Mouse (Mus musculus) limb, embryonic 13.5 days (tissue): ENCODE data around the gene Odf3. TPM values are rescaled to one million over a fixed set of nuclear protein-coding genes. Genes with fewer than 3 reads are reported as not detected.
"Not testable (repeated sequence)": the region's sequence is repeated elsewhere in the genome, so short reads cannot be mapped to it uniquely, and the experiment has no call there.

Experiments used
- ATAC-seq: fragments of 200-750 bp; cut with Nextera tagmentation; 2 replicates; pipeline ENCODE4 v1.8.0; 2017; ENCODE audit warnings: low read depth, moderate number of reproducible peaks, moderate TSS enrichment; ENCODE audit not compliant: low FRiP score
- H3K27ac ChIP-seq: fragments of 300-500 bp; sonication (generic); 2 replicates; pipeline ENCODE4 v1.5.1; 2015; ENCODE audit warnings: inconsistent platforms, mild to moderate bottlenecking, moderate library complexity
- H3K27me3 ChIP-seq: fragments of 300-500 bp; sonication (generic); 2 replicates; pipeline ENCODE4 v1.6.1; 2015; ENCODE audit warnings: mild to moderate bottlenecking, inconsistent platforms
- H3K36me3 ChIP-seq: fragments of 300-500 bp; sonication (generic); 2 replicates; pipeline ENCODE4 v1.6.1; 2015; ENCODE audit warnings: inconsistent platforms, mild to moderate bottlenecking, moderate library complexity
- H3K4me1 ChIP-seq: fragments of 300-500 bp; sonication (generic); 2 replicates; pipeline ENCODE4 v1.6.1; 2015; ENCODE audit warnings: inconsistent platforms
- H3K4me2 ChIP-seq: fragments of 300-500 bp; sonication (generic); replicated peaks from 2 replicates; pipeline ENCODE4 v1.6.1; 2015; ENCODE audit warnings: inconsistent platforms, mild to moderate bottlenecking, moderate library complexity
- H3K4me3 ChIP-seq: fragments of 300-500 bp; sonication (generic); 2 replicates; pipeline ENCODE4 v1.5.1; 2015; ENCODE audit warnings: moderate library complexity, mild to moderate bottlenecking, inconsistent platforms
- H3K9ac ChIP-seq: fragments of 300-500 bp; sonication (generic); 2 replicates; pipeline ENCODE4 v1.6.1; 2015; ENCODE audit warnings: mild to moderate bottlenecking, inconsistent platforms
- H3K9me3 ChIP-seq: fragments of 300-500 bp; sonication (generic); 2 replicates; pipeline ENCODE4 v1.6.1; 2016; ENCODE audit warnings: inconsistent platforms
- WGBS: fragments of 180-500 bp; shearing (Covaris S2); methylation state at CpG from one replicate; pipeline ENCODE4 v1.1.7; 2015; 5-methylcytosine and 5-hydroxymethylcytosine counted together
- polyA plus RNA-seq: library from polyadenylated mRNA; unstranded; fragments of >200 nt; fragmentation: Nextera tagmentation; extraction: Ambion mirVana; gene quantifications from 2 replicates; pipeline ENCODE4 v1.2.1, GENCODE M21; 2015

Odf3 gene
- polyA plus RNA-seq, 1 experiment from 2014 or later: not detected

DNA sequence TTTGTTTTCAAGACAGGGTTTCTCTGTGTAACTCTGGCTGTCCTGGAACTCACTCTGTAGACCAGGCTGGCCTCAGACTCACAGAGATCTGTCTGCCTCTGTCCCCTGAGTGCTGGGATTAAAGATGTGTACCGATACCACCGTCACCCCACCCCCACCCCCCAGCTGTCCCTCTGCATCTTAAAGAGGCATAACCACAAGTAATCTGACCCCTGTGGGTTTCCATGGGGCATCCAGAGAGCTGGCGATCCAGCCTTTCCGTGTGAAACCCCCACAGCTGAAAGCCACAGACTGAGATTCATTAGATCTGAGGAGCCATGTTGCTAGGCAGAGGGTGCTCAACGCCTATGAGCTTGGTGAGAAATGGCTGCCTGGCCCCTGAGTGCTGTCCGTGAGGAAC is 12.4 kb downstream of the Odf3 start:
- WGBS: 74% methylated on average over 6 of the region's 6 CpGs
- H3K4me3 ChIP-seq: no peak overlapping the region
- ATAC-seq: no peak
- no peaks in the 10 kb centered on the region for H3K27me3 ChIP-seq
- H3K36me3 ChIP-seq: peaks cover 64% of the 10 kb centered on the region
- no peaks in the 10 kb centered on the region for H3K9me3 ChIP-seq
- peaks cover 22% of the 10 kb centered on the region for H3K4me1 ChIP-seq
- no peak overlapping the region for H3K4me2 ChIP-seq
- H3K27ac ChIP-seq: no peak overlapping the region
- H3K9ac ChIP-seq: no peak overlapping the region

DNA sequence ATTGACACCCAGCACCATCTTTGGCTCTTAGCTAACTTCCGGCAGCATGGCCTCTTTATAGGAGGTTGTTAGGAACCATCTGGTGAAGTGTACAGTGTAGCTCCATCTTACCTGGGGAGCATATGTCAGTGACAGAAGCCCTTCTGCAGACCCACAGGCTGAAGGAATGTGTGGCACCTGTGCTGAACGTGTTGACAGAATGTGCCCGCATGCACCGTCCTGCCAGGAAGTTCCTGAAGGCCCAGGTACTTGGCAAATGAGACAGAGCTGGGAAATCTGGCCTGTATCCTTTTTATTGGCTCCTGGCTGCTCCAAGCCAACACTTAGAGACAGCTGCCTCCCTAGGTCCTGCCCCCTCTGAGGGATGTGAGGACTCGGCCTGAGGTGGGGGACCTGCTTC is 13.1 kb downstream of the Odf3 start:
- Histone ChIP-seq H3K9me3 (no peaks in the 10 kb centered on the region), H3K4me2 (no peak overlapping the region), H3K27me3 (no peaks in the 10 kb centered on the region), H3K27ac (no peak overlapping the region), H3K9ac (no peak overlapping the region), H3K4me3 (no peak overlapping the region), H3K36me3 (peaks cover 68% of the 10 kb centered on the region), H3K4me1 (peaks cover 16% of the 10 kb centered on the region)
- ATAC-seq: no peak
- WGBS: 86% methylated on average over 5 of the region's 5 CpGs

DNA sequence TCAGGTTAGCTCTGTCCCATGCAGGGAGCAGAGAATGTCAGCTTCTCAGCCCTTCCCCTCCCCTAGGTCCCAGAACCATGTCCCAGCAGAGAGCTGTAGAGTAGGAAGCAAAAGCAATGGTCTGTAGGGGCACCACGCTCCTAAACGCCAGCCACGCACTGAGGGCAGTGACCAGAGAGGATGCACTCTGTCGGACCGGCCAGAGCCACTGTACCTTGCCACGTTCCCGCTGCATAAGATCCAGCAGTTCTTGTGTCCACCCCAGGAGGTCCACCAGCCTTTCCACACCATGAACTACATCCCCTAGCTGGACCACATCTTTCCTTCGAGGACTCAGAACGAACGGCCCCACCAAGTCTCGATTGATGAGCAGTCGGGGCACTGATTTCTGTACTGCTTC is 17.2 kb downstream of the Odf3 start:
- no peak overlapping the region for H3K9ac ChIP-seq
- H3K4me2 ChIP-seq: no peak overlapping the region
- H3K4me3 ChIP-seq: no peak overlapping the region
- H3K27ac ChIP-seq: no peak overlapping the region
- WGBS: 91% methylated on average over 12 of the region's 12 CpGs
- H3K36me3 ChIP-seq: peaks cover 77% of the 10 kb centered on the region
- H3K4me1 ChIP-seq: no peaks in the 10 kb centered on the region
- H3K9me3 ChIP-seq: no peaks in the 10 kb centered on the region
- no peaks in the 10 kb centered on the region for H3K27me3 ChIP-seq
- no peak for ATAC-seq

DNA sequence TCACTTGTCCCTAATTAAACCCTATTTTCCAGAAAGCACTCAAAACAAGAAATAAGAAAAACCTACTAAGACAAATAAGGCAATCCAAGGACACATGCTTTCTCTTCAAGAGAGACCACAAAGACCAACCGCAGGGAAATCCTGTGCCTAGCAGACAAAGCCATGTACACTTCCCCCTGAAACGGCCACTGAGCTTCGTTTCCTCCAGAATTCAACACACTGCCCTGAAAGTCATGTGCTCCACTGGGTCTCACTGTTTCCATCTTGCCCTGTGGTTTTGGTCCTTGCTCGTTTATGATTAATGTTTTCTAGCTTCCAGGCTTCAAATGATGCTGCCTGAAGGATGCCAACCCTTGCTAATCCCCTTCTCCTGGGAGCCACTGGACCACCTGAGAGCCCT is 26.6 kb downstream of the Odf3 start:
- H3K27me3 ChIP-seq: no peaks in the 10 kb centered on the region
- no peak for ATAC-seq
- H3K4me3 ChIP-seq: no peak overlapping the region
- H3K9ac ChIP-seq: no peak overlapping the region
- peaks cover 39% of the 10 kb centered on the region for H3K36me3 ChIP-seq
- no peak overlapping the region for H3K4me2 ChIP-seq
- H3K4me1 ChIP-seq: no peaks in the 10 kb centered on the region
- no peak overlapping the region for H3K27ac ChIP-seq
- H3K9me3 ChIP-seq: no peaks in the 10 kb centered on the region
- 84% methylated on average over 4 of the region's 4 CpGs for WGBS

DNA sequence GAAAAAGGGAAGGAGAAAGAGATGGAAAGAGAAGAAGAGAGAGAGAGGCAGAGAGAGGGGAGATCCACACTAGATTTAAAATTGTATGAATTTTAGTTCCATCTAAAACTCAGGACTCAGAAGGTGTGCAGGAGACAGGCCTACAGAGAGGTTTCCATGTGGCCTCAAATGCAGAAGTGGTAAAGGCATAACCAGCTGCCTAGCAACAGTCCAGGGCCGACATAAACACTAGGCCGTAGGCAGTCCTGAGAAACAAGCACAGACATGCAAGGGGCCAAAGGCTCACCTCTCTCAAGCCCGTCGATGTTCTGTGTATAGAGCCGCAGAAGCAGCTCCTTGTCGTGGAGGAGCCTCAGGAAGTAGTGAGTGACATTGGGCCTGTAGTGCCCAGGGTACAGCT is 29.8 kb downstream of the Odf3 start:
- no peak for ATAC-seq
- H3K9ac ChIP-seq: no peak overlapping the region

DNA sequence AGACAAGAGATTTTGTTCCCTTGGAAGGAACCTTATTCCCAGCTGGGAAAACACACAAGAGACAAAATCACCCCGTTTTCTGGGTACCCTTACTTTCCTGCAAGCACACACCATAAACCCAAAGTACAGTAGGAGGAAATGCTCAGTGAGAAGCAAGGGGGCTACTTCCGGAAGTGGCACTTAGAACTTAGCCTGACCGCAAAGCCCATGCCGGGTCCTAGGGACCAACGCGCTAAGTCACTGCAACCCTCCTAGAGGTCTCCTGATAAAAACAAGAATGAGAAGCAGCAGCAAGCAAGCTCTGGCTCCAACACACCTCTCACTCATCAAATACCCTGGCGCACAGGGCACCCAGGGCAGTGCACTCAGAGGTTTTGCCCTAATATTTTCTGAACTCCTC is 31.8 kb downstream of the Odf3 start:
- no peak overlapping the region for H3K4me3 ChIP-seq
- ATAC-seq: no peak
- no peaks in the 10 kb centered on the region for H3K9me3 ChIP-seq
- peaks cover 21% of the 10 kb centered on the region for H3K4me1 ChIP-seq
- H3K4me2 ChIP-seq: no peak overlapping the region
- peaks cover 37% of the 10 kb centered on the region for H3K36me3 ChIP-seq
- WGBS: 89% methylated on average over 7 of the region's 7 CpGs
- H3K27ac ChIP-seq: no peak overlapping the region
- no peak overlapping the region for H3K9ac ChIP-seq
- no peaks in the 10 kb centered on the region for H3K27me3 ChIP-seq

More for the DNA sequence above, 29.8 kb downstream of the Odf3 start:
- peaks cover 36% of the 10 kb centered on the region for H3K36me3 ChIP-seq
- 79% methylated on average over 6 of the region's 6 CpGs for WGBS
- no peaks in the 10 kb centered on the region for H3K9me3 ChIP-seq
- no peaks in the 10 kb centered on the region for H3K27me3 ChIP-seq
- H3K4me3 ChIP-seq: no peak overlapping the region
- peaks cover 12% of the 10 kb centered on the region for H3K4me1 ChIP-seq
- H3K27ac ChIP-seq: no peak overlapping the region
- H3K4me2 ChIP-seq: no peak overlapping the region

DNA sequence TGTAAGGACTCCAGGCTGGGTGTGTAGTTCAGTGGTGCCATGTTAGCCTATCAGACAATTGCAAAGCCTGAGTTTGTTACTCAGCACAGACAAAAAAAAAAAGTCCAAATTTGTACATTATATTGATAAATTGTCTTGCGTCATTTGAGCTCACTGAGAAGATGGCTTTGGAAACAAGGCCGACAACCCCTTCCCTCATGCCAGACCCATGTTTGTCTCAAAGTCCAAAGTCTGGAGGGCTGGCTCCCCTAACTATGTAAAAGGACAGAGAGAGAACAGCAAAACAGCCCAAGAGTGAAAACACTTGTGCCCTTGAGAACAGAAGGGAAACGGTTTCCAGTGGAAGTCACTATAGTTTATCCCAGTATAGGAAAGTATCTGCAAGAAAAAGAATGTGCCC is 32.8 kb downstream of the Odf3 start:
- ATAC-seq: no peak
- Histone ChIP-seq H3K4me2 (peak overlapping the region; percentile 73), H3K9me3 (no peaks in the 10 kb centered on the region), H3K9ac (no peak overlapping the region), H3K27ac (no peak overlapping the region), H3K4me3 (peak overlapping the region; percentile 95; the same call in 1 of the 2 replicates), H3K27me3 (no peaks in the 10 kb centered on the region), H3K36me3 (peaks cover 39% of the 10 kb centered on the region), H3K4me1 (peaks cover 21% of the 10 kb centered on the region)
- WGBS: 87% methylated on average over 3 of the region's 3 CpGs

DNA sequence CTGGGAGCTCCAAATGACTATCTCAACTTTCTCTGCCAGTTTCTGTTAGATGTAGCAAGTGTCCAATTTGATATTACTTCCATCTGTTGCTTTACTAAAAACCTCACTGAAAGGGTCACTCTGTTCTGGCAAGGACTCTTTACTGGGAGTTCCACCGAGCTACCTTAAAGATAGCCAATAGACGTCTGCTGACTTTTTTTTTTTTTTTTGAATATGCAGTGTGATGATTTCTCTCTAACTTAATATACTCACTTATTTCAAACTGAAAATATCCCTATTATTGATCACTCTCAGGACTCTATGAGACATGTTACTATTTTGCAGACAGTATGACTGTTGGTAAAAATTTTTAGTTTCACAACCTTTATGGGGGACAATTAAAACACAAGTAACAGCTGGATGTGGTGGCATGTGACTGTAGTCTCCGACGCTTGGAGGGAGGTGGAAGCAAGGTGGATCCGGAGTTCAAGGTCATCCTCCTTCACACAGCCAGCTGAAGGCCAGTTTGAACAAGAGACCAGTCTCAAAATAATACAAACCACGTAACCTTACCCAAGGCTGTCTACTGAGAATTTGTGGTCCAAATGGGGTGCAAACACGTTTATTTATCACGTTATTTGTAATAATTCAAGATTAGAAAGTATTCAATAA is 33.4 kb downstream of the Odf3 start:
- no peaks in the 10 kb centered on the region for H3K27me3 ChIP-seq
- H3K27ac ChIP-seq: 0 out of 2 replicates have a peak overlapping the region, but pooled peaks have one; percentile 76
- H3K4me1 ChIP-seq: peaks cover 21% of the 10 kb centered on the region
- peak overlapping the region; percentile 73 for H3K4me2 ChIP-seq
- no peak for ATAC-seq
- no peaks in the 10 kb centered on the region for H3K9me3 ChIP-seq
- H3K4me3 ChIP-seq: peak overlapping the region; percentile 95
- H3K9ac ChIP-seq: peak overlapping the region; percentile 81
- peaks cover 40% of the 10 kb centered on the region for H3K36me3 ChIP-seq
- WGBS: 15% methylated on average over 8 of the region's 8 CpGs

DNA sequence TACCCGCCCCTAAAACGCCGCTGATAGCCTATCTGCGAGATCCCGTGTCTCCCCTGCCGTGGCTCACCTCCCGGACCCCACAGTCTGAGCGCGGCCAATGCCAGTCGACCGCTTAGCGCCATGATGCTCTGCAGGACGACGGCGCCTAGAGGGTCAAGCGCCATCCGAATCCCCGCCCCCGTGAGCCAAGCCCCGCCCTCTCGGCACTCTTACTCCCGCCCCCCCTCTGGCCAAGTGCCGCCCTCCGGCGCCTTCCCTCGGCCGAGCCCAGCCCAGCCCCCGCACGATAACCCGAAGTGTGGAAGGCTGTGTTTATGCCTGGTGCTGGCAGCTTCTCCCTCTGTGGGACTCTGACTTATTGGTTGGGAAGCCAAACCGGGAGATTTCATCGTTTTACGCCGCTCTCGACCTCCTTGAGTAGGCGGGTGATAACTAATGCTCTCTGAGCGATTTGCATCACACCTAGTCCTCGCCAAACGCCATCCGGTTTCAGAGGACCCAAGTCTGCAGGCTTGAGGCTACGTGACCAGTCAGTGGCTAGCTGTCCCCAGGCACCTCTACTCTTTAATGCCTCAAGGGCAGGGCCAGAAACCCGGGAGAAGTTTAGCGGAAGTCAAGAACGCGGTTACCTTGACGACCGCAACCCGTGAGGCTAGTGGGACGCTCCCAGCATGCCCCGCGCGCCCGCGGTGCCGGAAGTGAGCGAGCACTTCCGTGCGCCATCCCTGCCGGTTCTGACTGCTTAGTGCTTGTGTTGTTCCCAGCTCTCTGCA is 34.3 kb downstream of the Odf3 start, which contains the start of the genes Psmd13 and Sirt3:
Psmd13 (plus strand) TSS at position 273 of the 773 bp plus-strand sequence.
Sirt3 (minus strand) TSS at position 614 of the 773 bp plus-strand sequence.
- H3K36me3 ChIP-seq: peaks cover 40% of the 10 kb centered on the region
- ATAC-seq: peak; percentile 96
- under 1% methylated on average over 59 of the region's 59 CpGs for WGBS
- H3K4me3 ChIP-seq: peak within 1 kb of the TSS; percentile 95
- H3K9me3 ChIP-seq: no peaks in the 10 kb centered on the region
- H3K4me1 ChIP-seq: peaks cover 21% of the 10 kb centered on the region
- H3K27ac ChIP-seq: peak within 1 kb of the TSS; percentile 76
- peak within 1 kb of the TSS; percentile 81 for H3K9ac ChIP-seq
- no peaks in the 10 kb centered on the region for H3K27me3 ChIP-seq
- peak within 1 kb of the TSS; percentile 73 for H3K4me2 ChIP-seq

DNA sequence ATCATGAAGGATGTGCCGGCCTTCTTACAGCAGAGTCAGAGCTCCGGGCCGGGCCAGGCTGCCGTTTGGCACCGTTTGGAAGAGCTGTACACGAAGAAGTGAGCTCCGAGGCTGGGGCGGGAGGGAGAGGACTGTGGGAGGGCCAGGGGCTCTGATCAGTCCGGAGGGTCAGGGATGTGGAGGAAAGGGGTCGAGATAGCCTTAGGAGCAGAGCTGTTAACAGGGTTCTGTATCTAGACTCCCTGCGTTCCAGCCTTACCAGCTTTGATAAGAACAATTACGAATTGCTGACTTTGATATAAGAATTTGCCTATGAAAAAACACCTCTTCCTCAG is 34.8 kb downstream of the Odf3 start:
- H3K4me3 ChIP-seq: peak overlapping the region; percentile 95
- H3K9me3 ChIP-seq: no peaks in the 10 kb centered on the region
- peaks cover 21% of the 10 kb centered on the region for H3K4me1 ChIP-seq
- WGBS: under 1% methylated on average over 12 of the region's 12 CpGs
- peak; percentile 48; the same call in 1 of the 2 replicates for ATAC-seq
- peak overlapping the region; percentile 76; the same call in 1 of the 2 replicates for H3K27ac ChIP-seq
- peak overlapping the region; percentile 73 for H3K4me2 ChIP-seq
- H3K27me3 ChIP-seq: no peaks in the 10 kb centered on the region
- peaks cover 40% of the 10 kb centered on the region for H3K36me3 ChIP-seq
- H3K9ac ChIP-seq: peak overlapping the region; percentile 81

DNA sequence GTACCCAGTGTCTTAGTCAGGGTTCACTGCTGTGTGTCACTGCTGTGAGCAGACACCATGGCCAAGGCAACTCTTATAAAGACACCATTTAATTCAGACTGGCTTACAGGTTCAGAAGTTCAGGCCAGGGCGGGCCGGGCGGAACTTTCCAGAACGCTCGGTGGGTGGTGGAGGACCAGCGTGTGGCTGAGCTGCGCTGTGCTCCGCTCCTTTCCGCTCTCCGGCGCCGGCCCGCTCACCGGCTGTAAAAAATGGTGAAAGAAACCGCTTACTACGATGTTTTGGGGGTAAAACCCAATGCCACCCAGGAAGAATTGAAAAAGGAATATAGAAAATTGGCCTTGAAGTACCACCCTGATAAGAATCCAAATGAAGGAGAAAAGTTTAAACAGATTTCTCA is 43.0 kb downstream of the Odf3 start:
- not testable (repeated sequence) for H3K4me3 ChIP-seq, H3K27me3 ChIP-seq, H3K9me3 ChIP-seq, H3K27ac ChIP-seq, H3K4me1 ChIP-seq, H3K4me2 ChIP-seq, H3K9ac ChIP-seq, ATAC-seq
- WGBS: 95% methylated on average over 16 of the region's 16 CpGs
- H3K36me3 ChIP-seq: peaks cover 82% of the 10 kb centered on the region

DNA sequence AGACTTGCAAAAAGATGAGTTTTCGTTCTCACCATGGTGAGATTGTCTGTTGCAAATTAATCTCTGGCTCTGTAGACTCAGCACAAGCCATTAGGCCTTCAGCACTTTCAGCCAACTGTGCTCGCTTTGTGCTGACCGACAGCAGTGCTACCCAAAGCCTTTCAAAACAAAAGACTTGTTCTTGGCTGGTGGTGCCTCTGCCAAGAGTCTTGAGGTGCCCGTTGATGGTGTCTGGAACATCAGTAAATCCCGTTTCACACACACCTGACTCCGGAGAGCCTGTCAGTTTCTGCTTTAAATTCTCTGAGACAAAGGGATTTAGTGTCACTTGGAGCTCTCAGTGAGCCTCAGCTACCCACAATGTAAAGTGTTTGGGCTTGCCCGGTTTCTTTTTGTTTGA is 46.4 kb downstream of the Odf3 start:
- Histone ChIP-seq H3K27me3 (no peaks in the 10 kb centered on the region), H3K4me1 (no peaks in the 10 kb centered on the region), H3K9ac (no peak overlapping the region), H3K9me3 (no peaks in the 10 kb centered on the region), H3K36me3 (peaks cover 81% of the 10 kb centered on the region), H3K4me3 (no peak overlapping the region), H3K27ac (no peak overlapping the region), H3K4me2 (no peak overlapping the region)
- WGBS: 91% methylated on average over 7 of the region's 7 CpGs
- ATAC-seq: no peak
